Mouse (Mus musculus) left cerebral cortex, adult 2 months (tissue): ENCODE measurements at regions not wholly inside any gene's neighbourhood (a gene's known extent, or its start where the extent isn't known, plus 50 kb on each side); places are given as distances from the start of the nearest gene placed in this dataset.
"Not testable (repeated sequence)": the region's sequence is repeated elsewhere in the genome, so short reads cannot be mapped to it uniquely, and the experiment has no call there.

Experiments
- DNase-seq, 2 experiments: peaks; one replicate each; pipeline ENCODE4 v3.0.0; 2021 to 2022; ENCODE audit warnings: low spot score in 2 of 2, mixed read lengths in 1 of 2; ENCODE audit errors: extremely low spot score in 1 of 2
- H3K27ac ChIP-seq: fragments of 200-600 bp; 2 replicates; pipeline ENCODE4 v1.8.1; 2022
- H3K4me3 ChIP-seq: fragments of 200-600 bp; 2 replicates; pipeline ENCODE4 v1.8.1; 2022
- CTCF ChIP-seq: fragments of 200-600 bp; IDR thresholded peaks from 2 replicates; pipeline ENCODE4 v1.8.1; 2022; ENCODE audit warnings: antibody characterized with exemption, mild to moderate bottlenecking, moderate library complexity
- intact Hi-C: fragments of 180-260 bp; cut with DNase I; formaldehyde crosslinking; loops from one replicate; pipeline ENCODE4 v1.15.1; 2025

GRCm38 (mm10) chr2:116526203-116526602 lies 352.3 kb upstream of the Tmco5 start:
- DNase-seq, H3K27ac ChIP-seq, intact Hi-C loops, H3K4me3 ChIP-seq: not testable (repeated sequence)

GRCm38 (mm10) chr2:116536453-116536852 lies 342.0 kb upstream of the Tmco5 start:
- DNase-seq = peak in 1 of 2 experiments; percentile 1
- TF ChIP-seq CTCF = no peak
- Histone ChIP-seq H3K27ac (no peak overlapping the region), H3K4me3 (no peak overlapping the region)
- intact Hi-C loops = no loop called here

- DNase-seq = no peak
- intact Hi-C loops = no loop called here
- no peak overlapping the region for H3K4me3 ChIP-seq
- TF ChIP-seq CTCF = no peak
- no peak overlapping the region for H3K27ac ChIP-seq
These were observed 319.1 kb upstream of the Tmco5 start for GRCm38 (mm10) chr2:116559350-116559749.

- no peak for TF ChIP-seq CTCF
- intact Hi-C loops = no loop called here
- H3K27ac ChIP-seq = no peak overlapping the region
- H3K4me3 ChIP-seq = no peak overlapping the region
- no peak for DNase-seq
These were observed 294.5 kb upstream of the Tmco5 start for GRCm38 (mm10) chr2:116583989-116584388.

GRCm38 (mm10) chr2:116586203-116586959 lies 292.1 kb upstream of the Tmco5 start:
- TF ChIP-seq CTCF = no peak
- intact Hi-C loops = no loop called here
- no peak for DNase-seq
- H3K4me3 ChIP-seq = no peak overlapping the region
- H3K27ac ChIP-seq = no peak overlapping the region

GRCm38 (mm10) chr2:116605869-116606268 lies 272.6 kb upstream of the Tmco5 start:
- intact Hi-C loops = no loop called here
- TF ChIP-seq CTCF = no peak
- Histone ChIP-seq H3K27ac (no peak overlapping the region), H3K4me3 (no peak overlapping the region)
- no peak for DNase-seq

GRCm38 (mm10) chr2:116639935-116640334 lies 238.6 kb upstream of the Tmco5 start:
- no peak for TF ChIP-seq CTCF
- intact Hi-C loops = no loop called here
- no peak for DNase-seq
- no peak overlapping the region for H3K4me3 ChIP-seq
- H3K27ac ChIP-seq = no peak overlapping the region

- TF ChIP-seq CTCF = peak; percentile 12
- H3K4me3 ChIP-seq = no peak overlapping the region
- intact Hi-C loops = no loop called here
- no peak overlapping the region for H3K27ac ChIP-seq
- DNase-seq = no peak
These were observed 226.4 kb upstream of the Tmco5 start for GRCm38 (mm10) chr2:116652106-116652505.

GRCm38 (mm10) chr2:116685756-116686155 lies 192.7 kb upstream of the Tmco5 start:
- intact Hi-C loops = no loop called here
- TF ChIP-seq CTCF = no peak
- Histone ChIP-seq H3K27ac (no peak overlapping the region), H3K4me3 (no peak overlapping the region)
- DNase-seq = no peak

- no peak for TF ChIP-seq CTCF
- no peak overlapping the region for H3K4me3 ChIP-seq
- intact Hi-C loops = no loop called here
- no peak overlapping the region for H3K27ac ChIP-seq
- no peak for DNase-seq
These were observed 180.9 kb upstream of the Tmco5 start for GRCm38 (mm10) chr2:116697542-116697941.

DNA sequence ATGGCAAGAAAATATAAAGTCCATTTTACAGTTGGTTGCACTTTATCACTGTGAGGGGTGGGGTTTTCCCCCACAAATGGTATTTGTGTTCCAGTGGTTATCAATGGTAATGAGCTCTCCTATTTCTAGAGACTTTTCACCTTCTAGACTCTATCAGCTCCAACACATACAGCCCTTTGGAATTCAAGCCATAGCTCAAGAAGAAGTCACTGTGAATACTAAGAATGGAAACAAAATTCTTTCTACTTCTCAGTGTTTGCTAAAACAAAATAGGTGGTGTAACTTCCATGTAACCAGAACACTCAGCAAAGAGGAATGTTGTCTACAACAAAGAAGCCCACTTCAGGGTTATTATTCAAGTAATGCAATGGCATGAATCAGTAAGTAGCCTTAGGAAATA lies 173.8 kb upstream of the Tmco5 start:
- intact Hi-C loops = no loop called here
- no peak for DNase-seq
- H3K27ac ChIP-seq = no peak overlapping the region
- no peak for TF ChIP-seq CTCF
- no peak overlapping the region for H3K4me3 ChIP-seq

DNA sequence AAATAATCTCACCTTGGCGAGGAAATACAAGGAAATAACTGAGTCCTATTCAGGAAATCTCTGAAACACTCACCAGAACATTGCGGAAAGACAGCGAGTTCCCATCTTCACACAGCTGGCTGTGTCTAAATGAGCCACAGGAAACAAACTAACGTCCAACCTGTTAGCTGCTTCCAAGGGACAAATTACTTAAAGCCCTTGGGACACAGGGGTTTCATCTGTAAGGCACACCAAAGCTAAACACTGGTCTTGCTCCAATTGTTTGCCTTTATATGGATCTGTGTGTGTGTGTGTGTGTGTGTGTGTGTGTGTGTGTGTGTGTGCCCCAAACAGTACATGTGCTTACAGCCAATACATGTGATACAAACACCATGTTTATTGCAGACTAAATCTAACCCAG lies 168.9 kb upstream of the Tmco5 start:
- no peak for TF ChIP-seq CTCF
- no peak overlapping the region for H3K4me3 ChIP-seq
- no peak overlapping the region for H3K27ac ChIP-seq
- DNase-seq = no peak
- intact Hi-C loops = no loop called here

GRCm38 (mm10) chr2:116716529-116717201 lies 161.8 kb upstream of the Tmco5 start:
- TF ChIP-seq CTCF = no peak
- Histone ChIP-seq H3K4me3 (no peak overlapping the region), H3K27ac (no peak overlapping the region)
- intact Hi-C loops = no loop called here
- DNase-seq = no peak
